8 mouse cellular contexts compared by ENCODE assay signal in the genomic region with DNA sequence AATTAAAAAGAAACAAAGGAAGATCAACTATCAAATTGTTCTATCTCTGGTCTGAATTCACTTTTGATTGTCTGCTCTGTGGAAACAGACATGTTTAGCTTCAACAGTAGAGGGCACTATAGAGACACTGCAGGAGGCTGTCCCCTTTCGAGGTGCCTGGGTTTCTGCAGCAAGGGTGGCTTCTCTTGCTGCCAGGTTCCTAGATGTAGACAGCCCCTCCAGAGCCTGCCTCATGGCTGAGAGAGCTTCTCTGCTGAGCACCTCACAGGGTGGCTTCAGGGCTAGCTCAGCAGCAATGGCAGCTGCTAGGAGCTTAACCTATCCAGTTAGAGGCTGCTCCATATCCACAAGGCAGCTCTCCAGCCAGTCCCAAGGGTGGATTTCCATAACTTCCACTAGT. TPM values are rescaled to one million over a fixed set of nuclear protein-coding genes. Genes with fewer than 3 reads are reported as not detected.
DNase-seq lines count a peak whose midpoint lies in the region; ATAC-seq and TF ChIP-seq lines count a peak whose summit lies in the region.

No protein-coding gene starts in this region.

- no peaks in the 10 kb centered on the region for H3K9me3 ChIP-seq in embryonic facial prominence, embryonic 14.5 days (ENCODE audit: control insufficient read depth, low read length)

- no peaks in the 10 kb centered on the region for H3K36me3 ChIP-seq in embryonic facial prominence, embryonic 14.5 days (ENCODE audit: control insufficient read depth, insufficient read depth, low read length)
- H3K36me3 ChIP-seq in spleen, adult 2 months (ENCODE audit: control insufficient read depth, insufficient read depth, low read length): no peaks in the 10 kb centered on the region

- no peak overlapping the region for H3K4me3 ChIP-seq in embryonic facial prominence, embryonic 14.5 days (ENCODE audit: low read depth, low read length)
- no peak overlapping the region for H3K4me3 ChIP-seq in spleen, adult 2 months (ENCODE audit: extremely low read depth, insufficient read depth, insufficient read length)

- peak; percentile 74; the same call in 1 of the 2 replicates for TF ChIP-seq CTCF in spleen, adult 2 months (IDR thresholded peaks at IDR 0.05; ENCODE audit: extremely low read depth, insufficient read depth, insufficient read length, insufficient replicate concordance)

- DNase-seq in adrenal gland, adult (ENCODE audit: inconsistent age in 2 of 2, low spot score in 1 of 2): peak; percentile 50 to 86
- DNase-seq in adrenal gland, postnatal 4 days (ENCODE audit: low spot score in 2 of 2): no peak
- peak; percentile 79 for DNase-seq in 416B (ENCODE audit: low read depth)
- peak; percentile 32 for DNase-seq in adrenal gland, postnatal 25 days
- DNase-seq in embryonic facial prominence, embryonic 14.5 days (ENCODE audit: low spot score): peak; percentile 79
- peak; percentile 37 to 62 for DNase-seq in kidney, postnatal 4 days
- peak; percentile 79 for DNase-seq in lung, postnatal 36 days
- peak; percentile 36 to 42 for DNase-seq in spleen, adult 2 months (ENCODE audit: low read depth in 1 of 2, low spot score in 2 of 2)

- peaks cover 13% of the 10 kb centered on the region for H3K4me1 ChIP-seq in embryonic facial prominence, embryonic 14.5 days (ENCODE audit: control insufficient read depth, insufficient read depth, low read length)
- H3K4me1 ChIP-seq in spleen, adult 2 months (ENCODE audit: control insufficient read depth, insufficient read depth, insufficient read length): no peaks in the 10 kb centered on the region

- H3K27ac ChIP-seq in embryonic facial prominence, embryonic 14.5 days (replicated peaks; ENCODE audit: low read depth, low read length): no peak overlapping the region
- no peak overlapping the region for H3K27ac ChIP-seq in spleen, adult 2 months (ENCODE audit: insufficient read depth, low read length)

- no peaks in the 10 kb centered on the region for H3K27me3 ChIP-seq in embryonic facial prominence, embryonic 14.5 days (replicated peaks; ENCODE audit: control insufficient read depth, insufficient read depth, low read length)
- 0 out of 2 replicates have a peak, but pooled peaks cover under 1% of the 10 kb centered on the region for H3K27me3 ChIP-seq in spleen, adult 2 months (ENCODE audit: control insufficient read depth, insufficient read depth, low read length)

- no peak for TF ChIP-seq POLR2A in spleen, adult 2 months (IDR thresholded peaks at IDR 0.05; ENCODE audit: low read depth, low read length)

- ATAC-seq in embryonic facial prominence, embryonic 14.5 days (ENCODE audit: low read depth): no peak

- no peak overlapping the region for H3K4me2 ChIP-seq in embryonic facial prominence, embryonic 14.5 days (ENCODE audit: low read depth, low read length)

- WGBS in embryonic facial prominence, embryonic 14.5 days: 0% methylated on average over 1 of the region's 1 CpGs
- 3% methylated on average over 1 of the region's 1 CpGs for WGBS in spleen, adult 2 months

- H3K9ac ChIP-seq in embryonic facial prominence, embryonic 14.5 days (ENCODE audit: low read depth, low read length): no peak overlapping the region

RNA-seq across cellular contexts. Expression of gene Ubtd2, which starts 5.0 kb away (rescaled TPM):
- 10 to 100 TPM; 26.1 to 30.9 TPM for total RNA-seq in adrenal gland, postnatal 4 days (2021)
- 15.3 and 16.2 TPM in 2 replicates for total RNA-seq in adrenal gland, postnatal 25 days (2021)
- polyA plus RNA-seq in embryonic facial prominence, embryonic 14.5 days (2014; fragmentation: Nextera tagmentation; extraction: Ambion mirVana): 86.4 and 95.9 TPM in 2 replicates
- polyA plus RNA-seq in spleen, adult 2 months (2012; rRNA removed): 2.4 and 3.1 TPM in 2 replicates

Comparison
In these comparisons a context has a peak if more than half of its experiments do, and no peak if none do; other contexts are left out.
1. DNase-seq: peak in adrenal gland, adult (2 of 2), 416B (single experiment), adrenal gland, postnatal 25 days (single experiment), embryonic facial prominence, embryonic 14.5 days (single experiment), kidney, postnatal 4 days (2 of 2), lung, postnatal 36 days (single experiment) and spleen, adult 2 months (2 of 2); none in adrenal gland, postnatal 4 days (0 of 2).